Mouse (Mus musculus): ENCODE results near the gene Htra1. TPM values are rescaled to one million over a fixed set of nuclear protein-coding genes. Genes with fewer than 3 reads are reported as not detected.
A peak's percentile ranks its signal among the peaks of the same experiment; 100 is the strongest.

Htra1 gene
- 72.8 and 75.2 TPM in 2 replicates for polyA plus RNA-seq (2016; fragmentation: Nextera tagmentation; extraction: Ambion mirVana)

DNA sequence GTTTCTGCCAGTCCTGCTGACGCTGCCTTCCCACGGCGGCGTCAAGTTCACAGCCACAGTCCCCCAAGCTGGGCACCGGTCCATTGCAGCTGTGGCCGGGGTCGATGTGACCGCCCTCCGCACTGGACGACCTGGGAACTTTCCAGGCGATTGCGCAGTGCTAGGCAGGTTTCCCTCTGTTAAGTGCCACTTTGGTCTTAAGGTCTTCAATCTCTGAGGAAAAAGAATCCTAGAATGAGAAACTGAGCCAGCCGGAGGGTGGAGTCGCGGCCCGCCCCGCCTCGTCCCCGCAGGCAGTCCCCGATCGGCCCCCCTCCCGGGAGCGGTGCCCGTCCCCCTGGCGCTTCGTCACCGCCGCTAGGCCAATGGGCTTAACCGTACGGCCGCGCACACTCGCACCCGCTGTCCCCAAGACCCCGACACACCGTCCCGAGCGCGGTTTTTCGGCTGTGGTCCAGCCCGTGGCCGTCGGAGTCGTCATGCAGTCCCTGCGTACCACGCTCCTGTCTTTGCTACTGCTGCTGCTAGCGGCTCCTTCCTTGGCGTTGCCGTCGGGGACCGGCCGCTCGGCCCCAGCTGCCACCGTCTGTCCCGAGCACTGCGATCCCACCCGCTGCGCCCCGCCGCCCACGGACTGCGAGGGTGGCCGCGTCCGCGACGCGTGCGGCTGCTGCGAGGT lies at the start of gene Htra1:
TSS of gene Htra1 (plus strand) at position 319 of the 679 bp plus-strand sequence.
- Histone ChIP-seq H3K4me1 (replicated peaks) (peaks cover 30% of the 10 kb centered on the region), H3K9ac (peak within 1 kb of the TSS; percentile 68), H3K9me3 (replicated peaks) (peaks cover 3% of the 10 kb centered on the region; the same call in 1 of the 2 replicates), H3K4me2 (peak within 1 kb of the TSS; percentile 87), H3K27ac (ENCODE audit: poor library complexity, severe bottlenecking) (no peak within 1 kb of the TSS), H3K4me3 (peak within 1 kb of the TSS; percentile 61), H3K27me3 (replicated peaks) (peaks cover 36% of the 10 kb centered on the region), H3K36me3 (no peaks in the 10 kb centered on the region)
- peak; percentile 85 for ATAC-seq (ENCODE audit: insufficient number of reproducible peaks, low FRiP score)
- under 1% methylated on average over 67 of the region's 70 CpGs for WGBS

DNA sequence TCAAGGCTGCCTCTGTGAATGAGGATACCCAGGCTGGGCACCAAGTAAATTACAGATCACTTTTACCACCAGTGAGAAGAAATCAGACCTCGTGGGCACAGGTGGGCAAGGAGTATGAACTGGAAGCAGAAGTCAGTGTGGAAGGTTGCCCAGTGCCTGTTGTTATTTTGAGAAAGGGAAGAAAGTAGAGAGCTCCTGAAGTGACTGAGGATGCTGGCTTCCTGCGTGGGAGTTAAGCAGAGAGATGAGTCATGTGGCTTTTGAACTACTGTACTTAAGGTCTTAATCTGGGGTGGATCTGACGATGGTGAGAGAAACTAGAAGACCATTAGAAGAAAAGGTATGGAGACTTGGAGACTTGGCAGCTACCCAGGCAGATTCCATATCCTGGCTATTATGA lies 49.7 kb upstream of the Htra1 start:
- WGBS: 63% methylated on average over 3 of the region's 3 CpGs
- ATAC-seq (ENCODE audit: insufficient number of reproducible peaks, low FRiP score): no peak

GRCm38 (mm10) chr7:130887946-130888345 lies 48.0 kb upstream of the Htra1 start:
- Histone ChIP-seq H3K36me3 (peaks cover 34% of the 10 kb centered on the region), H3K9ac (no peak overlapping the region), H3K27ac (ENCODE audit: poor library complexity, severe bottlenecking) (peak overlapping the region; percentile 90)

More for the DNA sequence above, 49.7 kb upstream of the Htra1 start:
- Histone ChIP-seq H3K27me3 (replicated peaks) (no peaks in the 10 kb centered on the region), H3K4me3 (no peak overlapping the region), H3K9ac (no peak overlapping the region), H3K4me2 (no peak overlapping the region), H3K27ac (ENCODE audit: poor library complexity, severe bottlenecking) (no peak overlapping the region), H3K9me3 (replicated peaks) (no peaks in the 10 kb centered on the region), H3K36me3 (peaks cover 26% of the 10 kb centered on the region), H3K4me1 (replicated peaks) (peaks cover 32% of the 10 kb centered on the region)

DNA sequence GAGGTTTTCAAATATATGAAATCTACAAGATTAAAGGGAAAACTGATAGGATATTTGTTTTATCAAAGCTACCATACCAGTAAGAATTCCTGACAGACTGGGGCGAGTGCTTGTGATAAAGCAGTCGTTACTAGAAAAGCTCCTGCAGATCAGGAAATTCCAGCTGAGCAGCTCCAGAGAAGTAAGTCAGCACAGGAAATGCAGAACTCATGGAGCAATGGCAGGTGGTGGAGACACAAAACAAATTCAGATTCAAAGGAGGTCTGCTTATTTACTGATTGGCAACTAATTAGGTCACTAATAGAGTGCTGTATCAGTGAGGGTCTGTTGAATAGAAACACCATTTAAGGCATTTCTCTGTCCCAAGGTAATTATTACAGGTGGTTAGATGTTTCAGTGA lies 45.0 kb upstream of the Htra1 start:
- Histone ChIP-seq H3K27ac (ENCODE audit: poor library complexity, severe bottlenecking) (0 out of 2 replicates have a peak overlapping the region, but pooled peaks have one; percentile 21), H3K36me3 (peaks cover 20% of the 10 kb centered on the region), H3K4me2 (no peak overlapping the region), H3K4me3 (no peak overlapping the region), H3K27me3 (replicated peaks) (no peaks in the 10 kb centered on the region), H3K9ac (no peak overlapping the region), H3K9me3 (replicated peaks) (no peaks in the 10 kb centered on the region), H3K4me1 (replicated peaks) (peaks cover 32% of the 10 kb centered on the region)
- ATAC-seq (ENCODE audit: insufficient number of reproducible peaks, low FRiP score): no peak
- 10% methylated on average over 2 of the region's 2 CpGs for WGBS

More at GRCm38 (mm10) chr7:130887946-130888345, 48.0 kb upstream of the Htra1 start:
- no peak for ATAC-seq (ENCODE audit: insufficient number of reproducible peaks, low FRiP score)
- no peak overlapping the region for H3K4me3 ChIP-seq
- H3K27me3 ChIP-seq (replicated peaks): no peaks in the 10 kb centered on the region
- WGBS: 21% methylated on average over 3 of the region's 3 CpGs
- H3K4me1 ChIP-seq (replicated peaks): peaks cover 32% of the 10 kb centered on the region
- peak overlapping the region; percentile 46 for H3K4me2 ChIP-seq
- H3K9me3 ChIP-seq (replicated peaks): no peaks in the 10 kb centered on the region

GRCm38 (mm10) chr7:130892973-130893372 lies 42.9 kb upstream of the Htra1 start:
- Histone ChIP-seq H3K4me1 (replicated peaks) (peaks cover 24% of the 10 kb centered on the region), H3K4me2 (no peak overlapping the region), H3K9ac (no peak overlapping the region), H3K4me3 (no peak overlapping the region), H3K36me3 (peaks cover 34% of the 10 kb centered on the region), H3K27ac (ENCODE audit: poor library complexity, severe bottlenecking) (no peak overlapping the region), H3K27me3 (replicated peaks) (no peaks in the 10 kb centered on the region), H3K9me3 (replicated peaks) (no peaks in the 10 kb centered on the region)
- no peak for ATAC-seq (ENCODE audit: insufficient number of reproducible peaks, low FRiP score)
- 75% methylated on average over 6 of the region's 6 CpGs for WGBS

DNA sequence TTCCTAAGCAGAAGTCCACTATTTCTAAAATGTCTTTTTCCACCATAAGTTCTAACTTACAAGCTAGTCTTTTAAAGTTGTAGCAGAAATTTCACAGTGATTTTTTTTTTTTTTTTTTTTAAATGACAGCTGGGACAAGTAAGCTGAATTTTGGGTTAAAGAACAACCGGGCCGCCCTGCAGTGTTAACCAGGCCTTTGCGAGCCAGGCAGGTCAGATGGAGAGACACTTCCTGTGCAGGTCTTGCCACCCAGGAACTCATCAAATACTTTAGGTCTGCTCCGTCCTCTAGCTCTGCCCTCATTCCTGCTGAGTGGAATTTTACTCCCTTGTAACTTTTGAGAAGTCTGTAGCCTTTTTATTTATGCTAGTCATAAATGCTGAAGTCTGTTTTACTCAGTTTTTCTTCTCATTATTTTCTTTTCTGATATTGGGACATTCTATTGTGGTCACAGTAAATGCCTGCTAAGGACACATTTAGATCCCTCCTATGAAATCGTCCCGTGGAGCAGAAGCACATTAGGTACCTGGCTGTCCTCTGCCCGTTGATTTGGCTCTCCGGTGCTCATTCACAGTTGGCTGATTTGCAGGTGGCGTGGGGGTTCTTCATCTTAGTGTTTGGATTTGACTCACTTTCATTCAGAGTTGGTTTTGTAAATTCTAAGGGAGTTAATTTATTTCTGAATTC lies 40.8 kb upstream of the Htra1 start:
- Histone ChIP-seq H3K27ac (ENCODE audit: poor library complexity, severe bottlenecking) (no peak overlapping the region), H3K9me3 (replicated peaks) (no peaks in the 10 kb centered on the region), H3K4me3 (no peak overlapping the region), H3K36me3 (peaks cover 44% of the 10 kb centered on the region), H3K4me2 (no peak overlapping the region), H3K9ac (no peak overlapping the region), H3K4me1 (replicated peaks) (peaks cover 10% of the 10 kb centered on the region), H3K27me3 (replicated peaks) (no peaks in the 10 kb centered on the region)
- ATAC-seq (ENCODE audit: insufficient number of reproducible peaks, low FRiP score): no peak
- WGBS: 85% methylated on average over 9 of the region's 9 CpGs

DNA sequence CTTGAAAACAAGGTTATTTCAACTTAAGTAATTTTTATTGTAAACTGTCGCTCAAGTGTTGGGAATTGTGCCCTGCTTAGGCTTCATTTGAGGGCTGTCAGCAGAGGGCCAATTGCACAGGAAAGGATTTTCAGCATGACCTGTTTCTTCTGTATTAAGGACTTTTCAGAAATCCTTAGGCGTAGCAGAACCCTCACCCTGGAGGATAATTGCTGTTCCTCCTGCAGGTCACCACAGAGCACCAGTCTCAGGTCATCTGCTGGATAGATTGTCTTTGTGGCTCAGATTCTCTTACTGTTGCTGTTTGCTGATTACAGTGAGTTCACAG lies 40.3 kb upstream of the Htra1 start:
- no peak overlapping the region for H3K4me2 ChIP-seq
- no peak for ATAC-seq (ENCODE audit: insufficient number of reproducible peaks, low FRiP score)
- H3K4me1 ChIP-seq (replicated peaks): peaks cover 5% of the 10 kb centered on the region
- H3K27ac ChIP-seq (ENCODE audit: poor library complexity, severe bottlenecking): no peak overlapping the region
- H3K27me3 ChIP-seq (replicated peaks): no peaks in the 10 kb centered on the region
- no peaks in the 10 kb centered on the region for H3K9me3 ChIP-seq (replicated peaks)
- H3K4me3 ChIP-seq: no peak overlapping the region
- H3K9ac ChIP-seq: no peak overlapping the region
- H3K36me3 ChIP-seq: peaks cover 46% of the 10 kb centered on the region
- WGBS: 85% methylated on average over 2 of the region's 2 CpGs

DNA sequence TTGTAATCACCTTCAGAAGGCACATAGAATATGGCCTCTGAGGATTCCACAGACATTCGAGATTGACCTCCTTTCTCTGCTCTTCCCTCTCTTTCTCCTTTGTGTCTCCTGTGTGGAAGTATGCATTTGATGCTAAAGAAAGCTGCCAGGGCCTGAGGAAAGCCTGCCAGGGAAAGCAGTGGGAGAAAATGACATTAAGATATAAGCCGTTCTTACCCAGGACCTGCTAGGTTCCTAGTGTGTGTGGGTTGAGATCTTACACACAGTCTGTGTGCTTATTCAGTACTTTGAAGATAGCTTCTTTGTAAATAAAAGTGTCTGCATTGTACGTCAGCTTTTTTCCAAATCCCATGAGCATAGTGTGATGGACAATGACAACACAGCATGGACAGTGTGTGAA lies 39.8 kb upstream of the Htra1 start:
- H3K9ac ChIP-seq: no peak overlapping the region
- H3K4me3 ChIP-seq: no peak overlapping the region
- WGBS: 81% methylated on average over 3 of the region's 3 CpGs
- peaks cover 51% of the 10 kb centered on the region for H3K36me3 ChIP-seq
- H3K4me2 ChIP-seq: no peak overlapping the region
- no peak for ATAC-seq (ENCODE audit: insufficient number of reproducible peaks, low FRiP score)
- H3K27me3 ChIP-seq (replicated peaks): no peaks in the 10 kb centered on the region
- H3K4me1 ChIP-seq (replicated peaks): peaks cover 2% of the 10 kb centered on the region
- no peaks in the 10 kb centered on the region for H3K9me3 ChIP-seq (replicated peaks)
- no peak overlapping the region for H3K27ac ChIP-seq (ENCODE audit: poor library complexity, severe bottlenecking)

GRCm38 (mm10) chr7:130897201-130897600 lies 38.7 kb upstream of the Htra1 start:
- H3K9ac ChIP-seq: no peak overlapping the region
- 89% methylated on average over 10 of the region's 10 CpGs for WGBS
- H3K27me3 ChIP-seq (replicated peaks): no peaks in the 10 kb centered on the region
- ATAC-seq (ENCODE audit: insufficient number of reproducible peaks, low FRiP score): no peak
- H3K9me3 ChIP-seq (replicated peaks): no peaks in the 10 kb centered on the region
- H3K4me1 ChIP-seq (replicated peaks): no peaks in the 10 kb centered on the region; the same call in 1 of the 2 replicates
- no peak overlapping the region for H3K4me2 ChIP-seq
- H3K27ac ChIP-seq (ENCODE audit: poor library complexity, severe bottlenecking): no peak overlapping the region
- peaks cover 46% of the 10 kb centered on the region for H3K36me3 ChIP-seq
- H3K4me3 ChIP-seq: no peak overlapping the region

DNA sequence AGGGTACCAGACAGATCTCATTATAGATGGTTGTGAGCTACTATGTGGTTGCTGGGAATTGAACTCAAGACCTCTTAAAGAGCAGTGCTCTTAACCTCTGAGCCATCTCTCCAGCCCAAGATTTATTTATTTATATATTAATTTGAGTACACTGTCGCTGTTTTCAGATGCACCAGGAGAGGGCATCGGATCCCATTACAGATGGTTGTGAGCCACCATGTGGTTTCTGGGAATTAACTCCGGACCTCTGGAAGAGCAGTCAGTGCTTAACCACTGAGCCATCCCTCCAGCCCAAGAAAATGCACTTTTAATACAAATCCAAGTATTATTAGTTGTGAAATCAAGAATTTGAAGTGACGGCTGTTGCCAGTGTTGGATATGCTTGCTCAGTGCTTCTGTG lies 37.5 kb upstream of the Htra1 start:
- no peak for ATAC-seq (ENCODE audit: insufficient number of reproducible peaks, low FRiP score)
- 82% methylated on average over 4 of the region's 4 CpGs for whole genome bisulfite sequencing
- Histone ChIP-seq H3K4me3 (no peak overlapping the region), H3K9me3 (replicated peaks) (no peaks in the 10 kb centered on the region), H3K4me1 (replicated peaks) (no peaks in the 10 kb centered on the region), H3K27me3 (replicated peaks) (no peaks in the 10 kb centered on the region), H3K27ac (ENCODE audit: poor library complexity, severe bottlenecking) (no peak overlapping the region), H3K4me2 (no peak overlapping the region), H3K9ac (no peak overlapping the region), H3K36me3 (peaks cover 39% of the 10 kb centered on the region)

- H3K27me3 ChIP-seq (replicated peaks): no peaks in the 10 kb centered on the region
- H3K9ac ChIP-seq: no peak overlapping the region
- 90% methylated on average over 5 of the region's 5 CpGs for WGBS
- no peak overlapping the region for H3K4me3 ChIP-seq
- H3K4me1 ChIP-seq (replicated peaks): no peaks in the 10 kb centered on the region
- ATAC-seq (ENCODE audit: insufficient number of reproducible peaks, low FRiP score): no peak
- peaks cover 55% of the 10 kb centered on the region for H3K36me3 ChIP-seq
- no peak overlapping the region for H3K27ac ChIP-seq (ENCODE audit: poor library complexity, severe bottlenecking)
- no peaks in the 10 kb centered on the region for H3K9me3 ChIP-seq (replicated peaks)
- no peak overlapping the region for H3K4me2 ChIP-seq
Observed at GRCm38 (mm10) chr7:130900233-130900848, 35.6 kb upstream of the Htra1 start.

All from heart, embryonic 12.5 days (tissue).